In the genomic region with DNA sequence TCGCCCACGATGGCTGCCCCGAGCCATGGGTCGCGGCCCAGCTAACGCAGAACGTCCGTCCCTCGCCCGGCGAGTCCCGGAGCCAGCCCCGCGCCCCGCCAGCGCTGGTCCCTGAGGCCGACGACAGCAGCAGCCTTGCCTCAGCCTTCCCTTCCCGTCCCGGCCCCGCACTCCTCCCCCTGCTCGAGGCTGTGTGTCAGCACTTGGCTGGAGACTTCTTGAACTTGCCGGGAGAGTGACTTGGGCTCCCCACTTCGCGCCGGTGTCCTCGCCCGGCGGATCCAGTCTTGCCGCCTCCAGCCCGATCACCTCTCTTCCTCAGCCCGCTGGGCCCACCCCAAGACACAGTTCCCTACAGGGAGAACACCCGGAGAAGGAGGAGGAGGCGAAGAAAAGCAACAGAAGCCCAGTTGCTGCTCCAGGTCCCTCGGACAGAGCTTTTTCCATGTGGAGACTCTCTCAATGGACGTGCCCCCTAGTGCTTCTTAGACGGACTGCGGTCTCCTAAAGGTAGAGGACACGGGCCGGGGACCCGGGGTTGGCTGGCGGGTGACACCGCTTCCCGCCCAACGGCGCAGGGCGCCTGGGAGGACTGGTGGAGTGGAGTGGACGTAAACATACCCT, we compare ENCODE assay signal across 8 mouse cellular contexts. TPM values are rescaled to one million over a fixed set of nuclear protein-coding genes. Genes with fewer than 3 reads are reported as not detected.
DNase-seq lines count a peak whose midpoint lies in the region; ATAC-seq and TF ChIP-seq lines count a peak whose summit lies in the region.

No protein-coding gene starts in this region.

- no peak for TF ChIP-seq CTCF in lung, embryonic 14.5 days (IDR thresholded peaks at IDR 0.05; ENCODE audit: low read depth)

- H3K4me2 ChIP-seq in intestine, embryonic 15.5 days (replicated peaks), result peak overlapping the region; percentile 97
- H3K4me2 ChIP-seq in lung, embryonic 14.5 days, result peak overlapping the region; percentile 96

- peak; percentile 4 for ATAC-seq in granulocyte monocyte progenitor cell, adult 5-6 weeks (replicated peaks; ENCODE audit: poor library complexity, severe bottlenecking)
- peak; percentile 30 for ATAC-seq in intestine, embryonic 15.5 days
- peak; percentile 41; the same call in 1 of the 2 replicates for ATAC-seq in lung, embryonic 14.5 days (ENCODE audit: insufficient read depth)
- ATAC-seq in inflammation-experienced regulatory T-cells, adult 6 months, result no peak

- DNase-seq in adrenal gland, adult (ENCODE audit: inconsistent age in 2 of 2, low spot score in 1 of 2), result peak; percentile 66 to 90
- DNase-seq in embryo, embryonic 10 days (ENCODE audit: low spot score), result peak; percentile 44
- peak; percentile 53 for DNase-seq in lung, embryonic 14.5 days
- peak; percentile 49 for DNase-seq in ovary, postnatal 36 days (ENCODE audit: low spot score)
- no peak for DNase-seq in thymus, postnatal 25 days

- H3K27ac ChIP-seq in intestine, embryonic 15.5 days, result peak overlapping the region; percentile 56
- no peak overlapping the region for H3K27ac ChIP-seq in lung, embryonic 14.5 days (ENCODE audit: low read depth)

- peaks cover 5% of the 10 kb centered on the region; the same call in 1 of the 2 replicates for H3K27me3 ChIP-seq in intestine, embryonic 15.5 days (replicated peaks)
- H3K27me3 ChIP-seq in lung, embryonic 14.5 days (ENCODE audit: insufficient read depth, low read length), result peaks cover 31% of the 10 kb centered on the region

- no peaks in the 10 kb centered on the region for H3K36me3 ChIP-seq in intestine, embryonic 15.5 days
- H3K36me3 ChIP-seq in lung, embryonic 14.5 days (ENCODE audit: insufficient read depth), result no peaks in the 10 kb centered on the region

- under 1% methylated on average over 48 of the region's 48 CpGs for WGBS in intestine, embryonic 15.5 days
- WGBS in lung, embryonic 14.5 days, result under 1% methylated on average over 48 of the region's 48 CpGs

- H3K4me3 ChIP-seq in intestine, embryonic 15.5 days (replicated peaks), result peak overlapping the region; percentile 71
- peak overlapping the region; percentile 60 for H3K4me3 ChIP-seq in lung, embryonic 14.5 days (ENCODE audit: low read depth, low read length)

- peak overlapping the region; percentile 74 for H3K9ac ChIP-seq in intestine, embryonic 15.5 days
- H3K9ac ChIP-seq in lung, embryonic 14.5 days, result peak overlapping the region; percentile 59

- no peaks in the 10 kb centered on the region for H3K9me3 ChIP-seq in intestine, embryonic 15.5 days
- H3K9me3 ChIP-seq in lung, embryonic 14.5 days (ENCODE audit: low read depth, low read length), result no peaks in the 10 kb centered on the region

- peaks cover 11% of the 10 kb centered on the region; the same call in 1 of the 2 replicates for H3K4me1 ChIP-seq in intestine, embryonic 15.5 days (replicated peaks)
- H3K4me1 ChIP-seq in lung, embryonic 14.5 days (ENCODE audit: insufficient read depth), result no peaks in the 10 kb centered on the region

RNA-seq across cellular contexts. Expression of a gene that starts 1.0 kb away (rescaled TPM):
- not detected in 2 replicates for total RNA-seq in granulocyte monocyte progenitor cell, adult 5-6 weeks (2014; fragmentation: Nextera tagmentation)
- total RNA-seq in granulocyte monocyte progenitor cell, adult 5-6 weeks (2017), result not detected in 2 replicates
- 13.8 and 16.5 TPM in 2 replicates for polyA plus RNA-seq in intestine, embryonic 15.5 days (2015; fragmentation: Nextera tagmentation; extraction: Ambion mirVana)
- polyA plus RNA-seq in lung, embryonic 14.5 days (2014; fragmentation: Nextera tagmentation; extraction: Ambion mirVana), result 3.2 TPM in 2 replicates
- polyA plus RNA-seq in inflammation-experienced regulatory T-cells, adult 6 months (2017; shearing (Covaris generic)), result not detected
